Mouse (Mus musculus) cerebellum, adult 2 months (tissue): ENCODE results near the gene Spc25.

Experiments
- CTCF ChIP-seq: fragments of 200-500 bp; IDR thresholded peaks from 2 replicates; pipeline ENCODE4 v1.5.1; 2011; ENCODE audit warnings: low read depth, mild to moderate bottlenecking, control low read depth, low read length, moderate library complexity, borderline replicate concordance; ENCODE audit not compliant: insufficient read depth
- POLR2A ChIP-seq: fragments of 200-500 bp; IDR thresholded peaks from 2 replicates; pipeline ENCODE4 v1.6.1; 2011; ENCODE audit warnings: low read length, control low read depth, borderline replicate concordance; ENCODE audit not compliant: insufficient read depth

GRCm38 (mm10) chr2:69191059-69191458 lies 14.9 kb downstream of the Spc25 start:
- no peak for TF ChIP-seq CTCF
- TF ChIP-seq POLR2A: no peak
